Mouse (Mus musculus): ENCODE results near the gene Gm4302. TPM values are rescaled to one million over a fixed set of nuclear protein-coding genes. Genes with fewer than 3 reads are reported as not detected.
"Not testable (repeated sequence)": the region's sequence is repeated elsewhere in the genome, so short reads cannot be mapped to it uniquely, and the experiment has no call there.

Gene Gm4302
- not detected in 2 replicates for polyA plus RNA-seq (2015; fragmentation: Nextera tagmentation; extraction: Ambion mirVana)

DNA sequence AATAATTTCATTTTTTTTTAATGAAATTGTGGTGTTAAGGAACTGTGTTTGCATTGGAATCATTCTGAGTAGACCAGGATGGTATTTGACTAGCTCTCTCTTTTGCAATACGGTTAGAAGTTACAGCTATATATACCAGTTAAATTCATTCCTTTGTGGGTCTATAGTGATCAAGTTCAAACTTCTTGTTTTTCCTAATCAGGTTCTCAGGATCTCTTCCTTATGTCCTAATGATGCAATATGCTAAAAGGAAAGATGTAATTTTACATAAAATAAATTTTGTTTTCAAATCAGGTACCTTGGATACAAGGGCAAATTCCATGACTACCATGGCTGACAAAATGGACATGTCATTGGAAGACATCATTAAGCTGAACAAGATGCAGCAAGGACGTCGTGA, at the start of gene Gm4302:
Gene Gm4302, plus strand, starts transcription at position 301 of the 400 bp plus-strand sequence.
- not testable (repeated sequence) for H3K36me3 ChIP-seq; H3K4me1 ChIP-seq; H3K4me2 ChIP-seq; H3K9me3 ChIP-seq; H3K4me3 ChIP-seq; ATAC-seq (ENCODE audit: insufficient number of reproducible peaks, low FRiP score, low TSS enrichment, low read depth); H3K27me3 ChIP-seq; H3K27ac ChIP-seq; H3K9ac ChIP-seq
- WGBS: no CpG with 5 or more reads among the region's 3 CpGs

GRCm38 (mm10) chr10:100296105-100296504, 44.5 kb upstream of the Gm4302 start:
- no peak overlapping the region for H3K27ac ChIP-seq
- ATAC-seq (ENCODE audit: insufficient number of reproducible peaks, low FRiP score, low TSS enrichment, low read depth): no peak
- H3K27me3 ChIP-seq: no peaks in the 10 kb centered on the region
- H3K4me3 ChIP-seq: no peak overlapping the region
- H3K4me2 ChIP-seq: no peak overlapping the region
- H3K4me1 ChIP-seq: no peaks in the 10 kb centered on the region
- 74% methylated on average over 2 of the region's 2 CpGs for WGBS
- no peaks in the 10 kb centered on the region for H3K36me3 ChIP-seq
- H3K9me3 ChIP-seq: no peaks in the 10 kb centered on the region
- H3K9ac ChIP-seq: no peak overlapping the region

- not testable (repeated sequence) for ATAC-seq (ENCODE audit: insufficient number of reproducible peaks, low FRiP score, low TSS enrichment, low read depth)
Observed at GRCm38 (mm10) chr10:100300106-100300505, 40.5 kb upstream of the Gm4302 start.

GRCm38 (mm10) chr10:100335376-100335775, 5.3 kb upstream of the Gm4302 start, which contains the start of gene Gm4301:
Gene Gm4301 (plus strand): TSS chr10:100335676.
- not testable (repeated sequence) for H3K9ac ChIP-seq; H3K27me3 ChIP-seq; H3K4me3 ChIP-seq; H3K4me2 ChIP-seq; H3K27ac ChIP-seq; H3K4me1 ChIP-seq; H3K36me3 ChIP-seq; ATAC-seq (ENCODE audit: insufficient number of reproducible peaks, low FRiP score, low TSS enrichment, low read depth); H3K9me3 ChIP-seq
- no CpG with 5 or more reads among the region's 2 CpGs for WGBS

More at GRCm38 (mm10) chr10:100300106-100300505, 40.5 kb upstream of the Gm4302 start:
- H3K27me3 ChIP-seq, H3K9ac ChIP-seq, H3K27ac ChIP-seq, H3K4me1 ChIP-seq, H3K9me3 ChIP-seq, H3K4me2 ChIP-seq, H3K4me3 ChIP-seq, H3K36me3 ChIP-seq: not testable (repeated sequence)

- H3K36me3 ChIP-seq; H3K27ac ChIP-seq; H3K4me1 ChIP-seq; H3K9me3 ChIP-seq; H3K27me3 ChIP-seq; H3K9ac ChIP-seq; H3K4me3 ChIP-seq; ATAC-seq (ENCODE audit: insufficient number of reproducible peaks, low FRiP score, low TSS enrichment, low read depth); H3K4me2 ChIP-seq: not testable (repeated sequence)
- whole genome bisulfite sequencing: no CpG with 5 or more reads among the region's 3 CpGs
Observed at GRCm38 (mm10) chr10:100345672-100346071, 5.0 kb downstream of the Gm4302 start, which contains the start of gene Gm4303. Gene Gm4303 (plus strand): TSS chr10:100345972.

- not testable (repeated sequence) for H3K27me3 ChIP-seq; H3K36me3 ChIP-seq; H3K27ac ChIP-seq; ATAC-seq (ENCODE audit: insufficient number of reproducible peaks, low FRiP score, low TSS enrichment, low read depth); H3K9me3 ChIP-seq; H3K4me1 ChIP-seq; H3K4me2 ChIP-seq; H3K4me3 ChIP-seq; H3K9ac ChIP-seq
- no CpG with 5 or more reads among the region's 3 CpGs for WGBS
Observed at GRCm38 (mm10) chr10:100350793-100351192, 10.2 kb downstream of the Gm4302 start, which contains the start of gene Gm4305. Gene Gm4305 (plus strand): TSS chr10:100351093.

- not testable (repeated sequence) for H3K4me3 ChIP-seq; H3K4me1 ChIP-seq; H3K36me3 ChIP-seq; H3K4me2 ChIP-seq; ATAC-seq (ENCODE audit: insufficient number of reproducible peaks, low FRiP score, low TSS enrichment, low read depth); H3K9me3 ChIP-seq; H3K27ac ChIP-seq; H3K27me3 ChIP-seq; H3K9ac ChIP-seq
- WGBS: 75% methylated on average over 2 of the region's 2 CpGs
Observed at GRCm38 (mm10) chr10:100356841-100357240, 16.2 kb downstream of the Gm4302 start.

DNA sequence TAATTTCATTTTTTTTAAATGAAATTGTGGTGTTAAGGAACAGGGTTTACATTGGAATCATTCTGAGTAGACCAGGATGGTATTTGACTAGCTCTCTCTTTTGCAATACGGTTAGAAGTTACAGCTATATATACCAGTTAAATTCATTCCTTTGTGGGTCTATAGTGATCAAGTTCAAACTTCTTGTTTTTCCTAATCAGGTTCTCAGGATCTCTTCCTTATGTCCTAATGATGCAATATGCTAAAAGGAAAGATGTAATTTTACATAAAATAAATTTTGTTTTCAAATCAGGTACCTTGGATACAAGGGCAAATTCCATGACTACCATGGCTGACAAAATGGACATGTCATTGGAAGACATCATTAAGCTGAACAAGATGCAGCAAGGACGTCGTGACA, 20.4 kb downstream of the Gm4302 start, which contains the start of gene Gm4307:
Gene Gm4307, plus strand, starts transcription at position 301 of the 400 bp plus-strand sequence.
- H3K36me3 ChIP-seq; H3K27ac ChIP-seq; ATAC-seq (ENCODE audit: insufficient number of reproducible peaks, low FRiP score, low TSS enrichment, low read depth); H3K9me3 ChIP-seq; H3K4me2 ChIP-seq; H3K27me3 ChIP-seq; H3K4me3 ChIP-seq; H3K4me1 ChIP-seq; H3K9ac ChIP-seq: not testable (repeated sequence)
- no CpG with 5 or more reads among the region's 3 CpGs for WGBS

- not testable (repeated sequence) for H3K27ac ChIP-seq; H3K4me2 ChIP-seq; H3K4me1 ChIP-seq; H3K9me3 ChIP-seq; ATAC-seq (ENCODE audit: insufficient number of reproducible peaks, low FRiP score, low TSS enrichment, low read depth); H3K27me3 ChIP-seq; H3K9ac ChIP-seq; H3K36me3 ChIP-seq; H3K4me3 ChIP-seq
- no CpG with 5 or more reads among the region's 2 CpGs for WGBS
Observed at GRCm38 (mm10) chr10:100382460-100382859, 41.8 kb downstream of the Gm4302 start, which contains the start of gene Gm4312. Gene Gm4312 (minus strand): TSS chr10:100382560.

Other genes starting within 250 kb of the Gm4302 start
- gene Gm4301, start 5.2 kb upstream of the Gm4302 start, polyA plus RNA-seq (2015; fragmentation: Nextera tagmentation; extraction: Ambion mirVana): not detected in 2 replicates
- not detected in 2 replicates for gene Gm4303, start 5.1 kb downstream of the Gm4302 start, polyA plus RNA-seq (2015; fragmentation: Nextera tagmentation; extraction: Ambion mirVana)
- not detected in 2 replicates for gene Gm4305, start 10.3 kb downstream of the Gm4302 start, polyA plus RNA-seq (2015; fragmentation: Nextera tagmentation; extraction: Ambion mirVana)
- gene Gm4307, start 20.5 kb downstream of the Gm4302 start, polyA plus RNA-seq (2015; fragmentation: Nextera tagmentation; extraction: Ambion mirVana): not detected in 2 replicates
- gene Gm4312, start 41.7 kb downstream of the Gm4302 start, polyA plus RNA-seq (2015; fragmentation: Nextera tagmentation; extraction: Ambion mirVana): not detected in 2 replicates
- gene Tmtc3, start 146.5 kb downstream of the Gm4302 start, polyA plus RNA-seq (2015; fragmentation: Nextera tagmentation; extraction: Ambion mirVana): 20.4 and 20.8 TPM in 2 replicates
- gene Cep290, start 146.7 kb downstream of the Gm4302 start, polyA plus RNA-seq (2015; fragmentation: Nextera tagmentation; extraction: Ambion mirVana): 3.9 and 4.9 TPM in 2 replicates
- gene 4930430F08Rik, start 249.6 kb downstream of the Gm4302 start, polyA plus RNA-seq (2015; fragmentation: Nextera tagmentation; extraction: Ambion mirVana): 10.2 and 10.8 TPM in 2 replicates
- not detected in 2 replicates for gene 1700017N19Rik, start 249.6 kb downstream of the Gm4302 start, polyA plus RNA-seq (2015; fragmentation: Nextera tagmentation; extraction: Ambion mirVana)

Data from limb, embryonic 15.5 days (tissue).